Mouse (Mus musculus): ENCODE data around the gene Epha1.

GRCm38 (mm10) chr6:42309816-42310378 lies 63.2 kb downstream of the Epha1 start:
- no peak for TF ChIP-seq CTCF (IDR thresholded peaks at IDR 0.05; ENCODE audit: low read depth, low read length)
- no peak for TF ChIP-seq POLR2A (IDR thresholded peaks at IDR 0.05; ENCODE audit: borderline replicate concordance, low read depth, low read length)
